Mouse (Mus musculus): ENCODE data around the gene Gcm2.

Gcm2 gene

DNA sequence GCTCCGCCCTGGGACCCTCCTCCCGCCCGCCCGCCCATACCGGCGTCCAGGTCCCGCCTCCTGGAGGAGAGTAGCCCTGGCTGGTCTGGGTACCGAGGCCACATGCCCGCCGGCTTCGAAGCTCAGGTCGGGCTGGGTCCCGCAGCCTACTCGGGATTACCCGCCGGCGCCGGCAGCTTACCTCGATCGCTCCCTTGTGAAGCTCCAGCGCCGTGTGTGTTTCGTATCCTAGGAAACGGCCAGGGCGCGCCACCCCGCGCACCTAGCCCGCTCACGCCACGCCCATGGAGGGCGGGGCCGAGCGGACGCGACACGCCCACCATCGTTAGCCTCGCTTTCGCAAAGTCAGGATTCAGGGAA, 31.4 kb downstream of the Gcm2 start, which contains the start of gene Mak:
Mak (minus strand) TSS at position 286 of the 360 bp plus-strand sequence.
- DNase-seq (ENCODE audit: low spot score) = no peak

DNA sequence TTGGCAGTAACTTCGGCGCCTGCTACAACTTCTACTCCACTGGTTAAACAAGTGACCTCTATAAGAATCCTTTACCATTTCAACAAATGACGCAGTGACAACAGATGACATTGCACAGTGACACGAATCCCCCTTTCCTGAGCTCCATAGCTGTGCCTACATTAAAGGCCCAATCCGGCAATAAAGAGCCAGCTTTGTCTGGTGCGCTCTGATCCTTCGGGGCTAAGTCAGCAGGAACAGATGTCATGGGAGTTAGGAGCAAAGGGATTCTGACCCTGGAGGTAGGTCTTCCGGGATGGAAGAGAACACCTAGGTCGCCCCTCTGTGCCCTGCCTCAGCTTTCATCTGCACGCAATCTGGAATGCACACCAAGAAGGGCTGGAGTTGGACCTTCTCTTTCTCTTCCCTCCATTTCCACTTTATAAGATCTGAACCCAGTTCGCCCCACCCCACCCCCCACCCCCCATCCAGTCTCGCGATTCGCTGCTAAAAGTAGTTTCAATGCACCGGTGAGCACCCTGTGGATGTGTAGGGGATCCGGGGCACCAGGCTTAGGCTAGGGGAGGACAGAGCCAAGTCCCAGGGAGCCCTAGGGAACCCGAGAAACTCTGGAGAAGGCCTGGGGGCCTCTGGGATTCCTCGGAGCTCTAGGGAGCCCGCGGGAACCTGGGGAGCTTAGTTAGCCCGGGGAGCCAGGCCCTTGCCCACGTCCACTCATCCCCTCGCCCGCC, 32.0 kb downstream of the Gcm2 start:
- DNase-seq (ENCODE audit: low spot score) = no peak

DNA sequence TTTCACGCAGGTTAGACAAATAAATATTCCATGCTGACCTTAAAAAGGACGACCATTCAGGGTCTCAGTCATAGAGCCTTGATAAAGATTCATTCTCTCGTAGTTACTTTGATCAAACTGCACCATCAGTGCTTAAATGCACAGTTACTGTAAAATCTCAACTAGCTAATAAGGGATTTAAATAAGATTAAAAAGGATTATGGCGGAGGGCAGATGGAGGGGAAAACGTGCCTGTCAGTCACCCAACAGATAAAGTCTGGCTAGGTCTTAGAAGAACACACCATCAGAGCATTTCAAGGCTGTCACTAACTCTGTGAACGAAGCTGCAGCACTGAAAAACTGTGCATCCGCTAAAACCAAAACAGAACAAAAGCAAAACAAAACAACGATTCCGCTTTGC, 32.9 kb downstream of the Gcm2 start:
- DNase-seq (ENCODE audit: low spot score) = no peak

DNA sequence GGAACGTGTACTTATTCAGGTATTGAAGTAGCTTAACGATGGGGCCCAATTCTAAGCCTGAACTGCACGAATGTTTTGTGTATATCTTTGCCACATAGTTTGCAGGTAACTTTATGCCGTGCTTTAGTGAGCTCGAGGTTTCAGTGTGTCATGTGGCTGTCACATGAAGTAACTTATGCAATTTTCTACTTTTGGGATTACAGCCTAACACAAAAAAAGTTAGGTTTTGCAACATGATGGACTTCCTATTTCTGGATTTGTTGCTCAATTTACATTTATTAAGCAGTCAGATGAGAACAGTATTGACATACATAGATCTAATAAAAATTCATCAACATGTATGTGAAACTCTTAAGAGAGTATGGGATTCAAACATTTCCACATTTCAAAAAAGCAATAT, 37.0 kb downstream of the Gcm2 start:
- DNase-seq (ENCODE audit: low spot score) = no peak

DNA sequence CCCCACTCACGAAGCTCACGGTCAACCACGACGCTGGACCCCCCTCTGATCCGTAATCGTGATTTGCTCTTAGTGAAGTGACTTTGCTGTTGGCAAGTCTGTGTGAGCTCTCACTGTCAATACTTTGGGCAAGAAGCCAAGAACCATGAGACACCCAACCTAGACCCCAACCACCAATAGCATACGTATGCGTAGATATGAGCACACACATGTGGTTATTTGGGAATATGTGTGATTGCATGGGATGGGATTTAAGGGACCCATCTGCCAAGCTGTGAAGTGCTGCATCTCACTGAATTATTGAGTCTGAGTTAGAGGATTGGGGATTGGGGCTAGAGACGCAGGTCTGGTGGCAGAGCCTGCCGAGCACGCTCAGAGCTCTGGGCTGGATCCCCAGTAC, 39.2 kb downstream of the Gcm2 start:
- no peak for DNase-seq (ENCODE audit: low spot score)

DNA sequence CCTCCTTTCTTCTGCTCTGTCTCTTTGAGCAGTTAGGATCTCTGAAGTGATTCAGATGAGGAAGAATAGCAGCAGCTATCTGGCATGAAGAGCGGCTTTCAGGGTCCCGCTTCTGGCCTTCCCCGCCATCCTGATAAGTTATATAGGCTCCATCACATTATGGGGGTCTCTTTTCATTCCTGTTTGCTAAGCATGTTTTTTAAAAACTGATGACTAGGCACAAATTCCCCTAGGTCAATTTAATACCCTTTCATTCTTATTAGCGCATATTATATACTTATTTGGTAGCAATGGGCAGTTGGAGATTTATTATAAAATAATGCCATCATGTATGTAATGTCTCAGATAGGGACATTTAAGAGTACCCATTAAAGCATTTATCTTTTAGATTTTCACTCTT, 43.2 kb downstream of the Gcm2 start:
- no peak for DNase-seq (ENCODE audit: low spot score)

DNA sequence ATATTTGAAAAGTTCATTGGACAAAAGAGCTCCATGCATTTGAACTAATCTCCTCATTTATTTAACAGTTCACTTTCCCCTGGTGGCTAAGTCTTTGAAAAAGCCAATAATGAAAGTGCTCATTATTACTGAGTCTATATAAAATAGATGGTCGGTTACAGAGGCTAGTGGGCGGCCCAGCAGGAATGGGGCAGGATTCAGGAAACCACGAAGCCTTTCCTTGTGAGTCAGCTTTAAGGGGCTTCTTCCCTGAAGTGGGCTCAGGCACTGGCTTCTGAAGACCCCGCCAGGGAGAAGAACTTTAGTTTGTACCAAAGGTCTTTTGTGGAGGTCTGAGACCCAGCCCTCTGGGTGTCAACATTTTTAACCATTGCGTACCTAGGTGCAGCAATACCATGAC, 58.9 kb downstream of the Gcm2 start:
- no peak for DNase-seq (ENCODE audit: low spot score)

Measured in layer of hippocampus, adult 9-10 months (tissue).